Mouse (Mus musculus): ENCODE measurements around the gene Ddx39. TPM values are rescaled to one million over a fixed set of nuclear protein-coding genes. Genes with fewer than 3 reads are reported as not detected.

Gene Ddx39
- polyA plus RNA-seq (2012; rRNA removed), result 25.1 and 28.7 TPM in 2 replicates

DNA sequence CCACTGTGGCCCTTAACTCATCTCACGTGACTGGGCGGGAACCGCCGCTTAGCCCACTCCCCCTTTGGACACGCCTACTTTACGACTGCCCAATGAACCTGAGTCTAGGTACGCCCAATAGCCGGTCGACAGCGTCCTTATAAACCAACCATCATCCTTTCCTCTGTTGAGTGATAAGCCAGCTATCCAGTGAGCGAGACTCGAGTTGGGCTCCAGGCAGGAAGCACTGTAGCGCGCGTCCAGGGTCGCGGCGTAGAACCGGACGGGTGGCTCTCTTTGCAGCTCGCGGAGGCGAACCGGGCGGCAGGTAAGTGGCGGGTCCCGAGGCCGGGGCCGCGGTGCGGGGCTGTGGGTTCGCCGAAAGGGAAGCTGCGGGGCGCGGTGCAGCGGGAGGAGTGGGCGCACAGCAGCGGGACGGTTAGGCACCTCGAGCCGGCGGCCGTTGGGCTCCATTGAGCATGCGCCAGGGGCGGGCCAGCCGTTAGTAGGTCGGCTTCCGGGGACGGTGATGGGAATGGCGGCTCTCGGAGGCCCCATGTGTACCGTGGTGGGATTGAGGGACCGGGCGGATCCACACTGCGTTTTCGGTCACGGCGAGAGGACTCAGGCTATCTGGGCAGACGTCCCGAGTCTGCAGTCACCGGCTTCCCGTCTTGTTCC, at the start of gene Ddx39:
Gene Ddx39 (plus strand): TSS at position 147 of the 660 bp plus-strand sequence.
- peak; percentile 100 for DNase-seq
- TF ChIP-seq CTCF (conservative IDR thresholded peaks at IDR 0.05; ENCODE audit: insufficient read depth, insufficient read length, low read depth, low read length), result no peak
- peak; percentile 51 for TF ChIP-seq POLR2A (IDR thresholded peaks at IDR 0.05; ENCODE audit: low read depth, low read length)
- Histone ChIP-seq H3K36me3 (ENCODE audit: control insufficient read depth, insufficient read depth, low read length) (no peaks in the 10 kb centered on the region), H3K4me1 (ENCODE audit: control insufficient read depth, insufficient read depth, low read length) (peaks cover 10% of the 10 kb centered on the region; the same call in 1 of the 2 replicates), H3K27me3 (replicated peaks; ENCODE audit: control insufficient read depth, insufficient read depth, low read length) (no peaks in the 10 kb centered on the region), H3K27ac (ENCODE audit: insufficient read depth, low read depth, low read length) (peak within 1 kb of the TSS; percentile 74), H3K4me3 (ENCODE audit: insufficient read depth, low read depth, low read length) (peak within 1 kb of the TSS; percentile 72)
- under 1% methylated on average over 63 of the region's 63 CpGs for WGBS

DNA sequence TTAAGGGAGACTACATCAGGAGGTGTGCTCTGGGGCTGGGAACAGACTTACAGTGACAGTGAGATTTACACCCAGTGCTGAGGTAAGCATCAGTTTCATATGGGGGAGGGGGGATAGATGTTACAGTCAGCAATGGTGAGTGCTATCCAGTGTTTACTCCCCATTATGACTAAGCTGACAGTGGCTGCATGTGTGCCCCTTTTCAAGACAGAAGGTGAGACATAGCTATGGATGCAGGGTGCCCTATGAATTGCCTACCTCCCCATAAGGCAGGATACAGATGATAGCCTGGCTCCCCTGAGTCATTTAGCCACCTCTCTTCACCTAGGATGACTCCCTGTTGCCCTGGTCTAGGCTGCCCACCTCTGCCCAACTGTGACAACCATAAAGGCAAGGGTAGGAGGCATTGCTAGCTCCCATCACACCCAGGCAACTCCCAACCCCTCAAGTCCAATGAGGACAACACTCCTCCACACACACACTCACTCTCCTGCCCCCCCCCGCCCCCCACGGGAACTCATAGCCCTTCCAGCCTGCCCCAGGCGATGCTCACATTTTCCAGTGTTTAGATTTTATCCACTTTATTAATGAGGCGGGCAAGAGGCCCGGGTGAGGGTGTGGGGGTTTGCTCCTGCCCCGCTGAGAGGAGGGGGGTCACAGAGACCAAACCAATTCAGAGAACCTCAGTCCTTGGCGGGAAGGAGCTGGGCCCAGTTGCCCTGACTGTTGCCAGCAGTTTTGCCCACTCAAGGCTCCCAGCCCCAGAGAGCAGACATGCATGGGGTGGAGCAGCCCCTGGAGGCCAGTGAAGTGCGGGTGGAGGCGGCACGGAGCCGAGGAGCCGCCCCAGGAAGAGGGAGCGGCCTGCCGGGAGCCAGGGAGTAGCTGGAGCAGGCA, 48.8 kb upstream of the Ddx39 start, which contains the start of gene Ptger1:
Gene Ptger1 (plus strand): TSS at position 710 of the 897 bp plus-strand sequence.
- Histone ChIP-seq H3K4me1 (ENCODE audit: control insufficient read depth, insufficient read depth, low read length) (peaks cover 19% of the 10 kb centered on the region), H3K36me3 (ENCODE audit: control insufficient read depth, insufficient read depth, low read length) (0 out of 2 replicates have a peak, but pooled peaks cover 3% of the 10 kb centered on the region), H3K4me3 (ENCODE audit: insufficient read depth, low read depth, low read length) (peak within 1 kb of the TSS; percentile 20), H3K27ac (ENCODE audit: insufficient read depth, low read depth, low read length) (peak within 1 kb of the TSS; percentile 74), H3K27me3 (replicated peaks; ENCODE audit: control insufficient read depth, insufficient read depth, low read length) (no peaks in the 10 kb centered on the region)
- no peak for TF ChIP-seq CTCF (conservative IDR thresholded peaks at IDR 0.05; ENCODE audit: insufficient read depth, insufficient read length, low read depth, low read length)
- peak; percentile 9 for TF ChIP-seq POLR2A (IDR thresholded peaks at IDR 0.05; ENCODE audit: low read depth, low read length)
- 11% methylated on average over 14 of the region's 14 CpGs for WGBS
- peak; percentile 75 for DNase-seq

GRCm38 (mm10) chr8:83666866-83667234, 48.1 kb upstream of the Ddx39 start:
- 0 out of 2 replicates have a peak, but pooled peaks cover 3% of the 10 kb centered on the region for H3K36me3 ChIP-seq (ENCODE audit: control insufficient read depth, insufficient read depth, low read length)
- no peak for TF ChIP-seq POLR2A (IDR thresholded peaks at IDR 0.05; ENCODE audit: low read depth, low read length)
- TF ChIP-seq CTCF (conservative IDR thresholded peaks at IDR 0.05; ENCODE audit: insufficient read depth, insufficient read length, low read depth, low read length), result no peak
- H3K27me3 ChIP-seq (replicated peaks; ENCODE audit: control insufficient read depth, insufficient read depth, low read length), result no peaks in the 10 kb centered on the region
- DNase-seq, result no peak
- H3K4me1 ChIP-seq (ENCODE audit: control insufficient read depth, insufficient read depth, low read length), result peaks cover 19% of the 10 kb centered on the region
- H3K4me3 ChIP-seq (ENCODE audit: insufficient read depth, low read depth, low read length), result peak overlapping the region; percentile 20
- H3K27ac ChIP-seq (ENCODE audit: insufficient read depth, low read depth, low read length), result peak overlapping the region; percentile 74
- 83% methylated on average over 3 of the region's 3 CpGs for WGBS

DNA sequence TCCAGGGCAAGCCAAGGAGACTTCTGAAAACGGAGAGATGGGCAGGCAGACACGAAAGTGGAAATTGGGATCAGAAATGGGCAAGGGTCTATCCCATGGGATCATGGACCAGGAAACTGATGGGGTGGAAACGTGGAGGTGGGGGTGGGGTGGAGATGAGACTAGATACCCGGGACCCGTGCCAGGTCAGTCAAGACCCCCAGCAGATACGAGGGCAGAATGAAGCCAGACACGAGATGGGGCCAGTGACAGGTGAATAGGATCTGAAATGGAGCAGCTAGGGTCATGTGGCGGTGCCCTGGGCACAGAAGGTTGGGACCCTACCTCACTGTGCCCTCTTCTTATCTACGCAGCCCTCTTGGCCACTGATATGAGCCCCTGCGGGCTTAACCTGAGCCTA, 47.5 kb upstream of the Ddx39 start:
- TF ChIP-seq POLR2A (IDR thresholded peaks at IDR 0.05; ENCODE audit: low read depth, low read length), result no peak
- TF ChIP-seq CTCF (conservative IDR thresholded peaks at IDR 0.05; ENCODE audit: insufficient read depth, insufficient read length, low read depth, low read length), result no peak
- Histone ChIP-seq H3K4me3 (ENCODE audit: insufficient read depth, low read depth, low read length) (peak overlapping the region; percentile 11; the same call in 1 of the 2 replicates), H3K4me1 (ENCODE audit: control insufficient read depth, insufficient read depth, low read length) (peaks cover 18% of the 10 kb centered on the region), H3K36me3 (ENCODE audit: control insufficient read depth, insufficient read depth, low read length) (0 out of 2 replicates have a peak, but pooled peaks cover 3% of the 10 kb centered on the region), H3K27ac (ENCODE audit: insufficient read depth, low read depth, low read length) (peak overlapping the region; percentile 74; the same call in 1 of the 2 replicates), H3K27me3 (replicated peaks; ENCODE audit: control insufficient read depth, insufficient read depth, low read length) (no peaks in the 10 kb centered on the region)
- DNase-seq, result no peak
- WGBS, result 82% methylated on average over 10 of the region's 10 CpGs

GRCm38 (mm10) chr8:83668010-83668916, 46.7 kb upstream of the Ddx39 start:
- Histone ChIP-seq H3K27ac (ENCODE audit: insufficient read depth, low read depth, low read length) (no peak overlapping the region), H3K27me3 (replicated peaks; ENCODE audit: control insufficient read depth, insufficient read depth, low read length) (no peaks in the 10 kb centered on the region), H3K36me3 (ENCODE audit: control insufficient read depth, insufficient read depth, low read length) (0 out of 2 replicates have a peak, but pooled peaks cover 3% of the 10 kb centered on the region), H3K4me1 (ENCODE audit: control insufficient read depth, insufficient read depth, low read length) (peaks cover 12% of the 10 kb centered on the region), H3K4me3 (ENCODE audit: insufficient read depth, low read depth, low read length) (peak overlapping the region; percentile 7; the same call in 1 of the 2 replicates)
- peak; percentile 43 for DNase-seq
- TF ChIP-seq CTCF (conservative IDR thresholded peaks at IDR 0.05; ENCODE audit: insufficient read depth, insufficient read length, low read depth, low read length) (peak; percentile 62), POLR2A (IDR thresholded peaks at IDR 0.05; ENCODE audit: low read depth, low read length) (no peak)
- WGBS, result 41% methylated on average over 80 of the region's 80 CpGs

GRCm38 (mm10) chr8:83669013-83669412, 46.0 kb upstream of the Ddx39 start:
- Histone ChIP-seq H3K36me3 (ENCODE audit: control insufficient read depth, insufficient read depth, low read length) (0 out of 2 replicates have a peak, but pooled peaks cover 3% of the 10 kb centered on the region), H3K4me3 (ENCODE audit: insufficient read depth, low read depth, low read length) (no peak overlapping the region), H3K27me3 (replicated peaks; ENCODE audit: control insufficient read depth, insufficient read depth, low read length) (no peaks in the 10 kb centered on the region), H3K4me1 (ENCODE audit: control insufficient read depth, insufficient read depth, low read length) (peaks cover 12% of the 10 kb centered on the region), H3K27ac (ENCODE audit: insufficient read depth, low read depth, low read length) (no peak overlapping the region)
- WGBS, result 75% methylated on average over 16 of the region's 16 CpGs
- no peak for TF ChIP-seq CTCF (conservative IDR thresholded peaks at IDR 0.05; ENCODE audit: insufficient read depth, insufficient read length, low read depth, low read length)
- no peak for TF ChIP-seq POLR2A (IDR thresholded peaks at IDR 0.05; ENCODE audit: low read depth, low read length)
- no peak for DNase-seq
